Mouse (Mus musculus): ENCODE data around the gene Tex12.
A peak's percentile ranks its signal among the peaks of the same experiment; 100 is the strongest.

Gene Tex12

GRCm38 (mm10) chr9:50554241-50555093 is 6.7 kb downstream of the Tex12 start, which contains the start of gene Il18:
TSS of gene Il18 (plus strand) at chr9:50554827.
- peak in 1 of 2 experiments; percentile 9 for DNase-seq

GRCm38 (mm10) chr9:50553547-50553946 is 7.6 kb downstream of the Tex12 start:
- no peak for DNase-seq

DNA sequence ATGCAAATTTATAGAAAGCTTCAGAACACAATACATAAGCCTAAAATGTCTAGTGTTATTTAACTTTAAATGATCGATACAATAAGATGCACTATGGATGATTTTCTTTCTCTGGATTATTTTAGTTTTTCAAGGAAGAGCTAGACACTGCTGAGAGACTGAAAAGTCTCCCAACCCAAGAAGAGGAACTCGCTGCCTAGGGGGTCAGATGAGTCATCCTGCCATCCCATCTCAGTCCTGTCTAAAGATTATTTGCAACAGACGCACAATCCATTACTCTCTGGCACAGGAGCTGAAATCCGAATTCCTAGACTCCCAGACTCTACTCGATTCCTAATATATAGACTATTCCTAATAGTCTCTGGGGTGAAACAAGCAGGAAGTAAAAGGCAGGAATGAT is 8.9 kb downstream of the Tex12 start:
- no peak for DNase-seq

- DNase-seq, result no peak
Observed at GRCm38 (mm10) chr9:50548936-50549335, 12.2 kb downstream of the Tex12 start.

GRCm38 (mm10) chr9:50547859-50548478 is 13.2 kb downstream of the Tex12 start:
- DNase-seq, result no peak

DNA sequence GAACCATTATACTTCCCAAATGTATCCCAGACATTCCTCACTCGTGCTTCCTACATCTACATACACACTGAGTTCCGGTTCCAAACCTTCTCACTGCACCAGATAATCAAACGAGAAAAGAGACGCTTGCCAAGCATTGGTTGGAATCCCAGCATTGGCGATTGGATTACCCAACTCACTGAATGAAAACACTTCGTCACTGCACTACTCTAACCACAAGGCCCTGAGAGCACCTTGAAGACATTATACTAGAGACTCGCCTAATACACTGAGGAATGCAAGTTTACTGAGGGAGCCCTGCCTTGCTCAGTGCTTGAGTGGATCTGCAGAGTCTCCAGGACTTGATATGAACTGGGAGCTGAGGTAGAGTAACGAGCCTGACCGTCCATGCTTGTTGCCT is 18.7 kb downstream of the Tex12 start:
- DNase-seq, result no peak

DNA sequence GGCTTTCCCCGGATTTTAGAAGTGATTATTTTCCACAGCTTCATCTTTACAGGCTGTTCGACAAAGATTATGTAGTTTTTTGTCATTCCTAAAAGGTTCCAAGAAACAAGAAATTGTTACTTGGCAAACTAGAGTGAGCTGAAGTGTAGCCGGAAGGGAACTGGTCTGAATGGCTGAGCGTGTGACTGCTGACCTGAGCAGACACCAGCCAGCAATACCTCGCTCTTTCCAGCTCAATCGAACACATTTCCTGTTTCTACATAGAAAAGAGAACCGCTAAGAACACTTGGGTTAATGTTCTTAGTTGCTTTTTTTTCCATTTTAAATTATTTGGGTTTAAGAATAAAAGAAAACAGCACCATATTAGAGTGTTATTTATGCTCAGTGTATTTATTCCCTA is 21.0 kb downstream of the Tex12 start:
- DNase-seq, result no peak

GRCm38 (mm10) chr9:50537295-50537694 is 23.8 kb downstream of the Tex12 start:
- DNase-seq, result no peak

DNA sequence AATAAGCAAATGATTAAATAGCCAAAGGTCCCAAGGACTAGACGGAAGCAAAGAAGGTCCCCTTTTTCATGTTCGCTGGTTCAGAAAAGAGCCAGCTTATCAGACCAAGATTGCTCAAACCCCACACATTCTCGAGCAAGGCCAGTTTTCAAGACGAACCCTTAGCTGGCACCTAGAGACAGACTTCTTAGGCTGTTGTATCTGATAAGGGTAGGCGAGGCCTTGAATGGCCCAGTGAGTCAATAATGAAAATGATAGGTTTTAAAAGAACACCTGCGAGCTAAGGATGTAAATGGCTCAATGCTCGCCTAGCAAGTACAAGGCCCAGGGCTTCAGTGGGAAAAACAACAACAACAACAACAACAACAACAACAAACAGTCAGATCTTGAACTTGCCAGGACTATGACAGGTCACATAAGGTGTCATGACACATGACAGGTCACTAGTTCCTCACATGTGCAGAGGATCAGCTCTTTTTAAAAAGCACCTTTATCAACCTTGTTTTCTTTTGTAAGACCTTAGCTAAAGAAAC is 24.5 kb downstream of the Tex12 start:
- no peak for DNase-seq

GRCm38 (mm10) chr9:50535930-50536329 is 25.2 kb downstream of the Tex12 start:
- no peak for DNase-seq

- DNase-seq, result no peak
Observed at GRCm38 (mm10) chr9:50533791-50534190, 27.3 kb downstream of the Tex12 start.

- no peak for DNase-seq
Observed at GRCm38 (mm10) chr9:50533328-50533727, 27.8 kb downstream of the Tex12 start.

DNA sequence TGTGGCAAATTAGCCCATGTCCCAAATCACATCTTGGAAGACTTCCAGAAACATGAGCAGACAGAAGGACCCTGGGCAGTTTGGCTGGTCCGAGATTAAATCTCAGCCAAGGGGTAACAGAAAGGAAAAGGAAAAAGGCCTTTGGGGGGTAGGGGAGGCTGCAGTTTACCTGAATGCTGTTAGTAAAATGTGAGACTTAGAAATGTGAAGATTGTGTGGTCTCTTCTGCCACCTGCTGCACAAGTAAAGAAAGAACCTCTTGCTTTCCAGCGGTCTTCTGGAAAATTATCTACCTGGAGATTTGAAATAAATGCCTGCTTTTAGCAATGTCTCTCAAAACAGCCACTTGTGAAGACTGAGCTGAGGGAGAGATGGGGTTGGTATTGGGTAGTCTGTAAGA is 30.2 kb downstream of the Tex12 start:
- peak in 1 of 2 experiments; percentile 14 for DNase-seq

GRCm38 (mm10) chr9:50528293-50528892 is 32.7 kb downstream of the Tex12 start, which contains the start of gene Pts:
TSS of gene Pts (minus strand) at chr9:50528724.
- DNase-seq, result peak; percentile 96 to 98

DNA sequence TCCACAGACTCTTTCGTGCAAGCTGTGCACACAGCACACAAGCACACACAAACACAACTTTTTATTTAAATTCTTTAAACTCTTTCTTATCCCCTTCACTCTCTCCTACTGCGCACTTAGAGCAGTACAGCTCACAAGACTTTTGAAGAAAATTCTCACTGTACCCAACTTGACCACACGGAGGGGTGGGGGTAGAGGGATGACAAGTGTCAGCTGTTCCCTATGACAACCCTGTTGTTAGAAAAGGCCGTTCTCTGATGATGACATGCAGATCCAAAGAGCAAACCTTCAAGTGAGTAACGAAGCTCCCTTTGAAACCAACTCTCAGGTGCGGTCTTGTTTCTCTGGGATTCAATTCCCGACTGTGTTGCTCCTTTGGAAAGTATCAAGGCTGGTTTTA is 33.3 kb downstream of the Tex12 start:
- DNase-seq, result no peak

- DNase-seq, result no peak
Observed at GRCm38 (mm10) chr9:50525585-50525984, 35.5 kb downstream of the Tex12 start.

DNA sequence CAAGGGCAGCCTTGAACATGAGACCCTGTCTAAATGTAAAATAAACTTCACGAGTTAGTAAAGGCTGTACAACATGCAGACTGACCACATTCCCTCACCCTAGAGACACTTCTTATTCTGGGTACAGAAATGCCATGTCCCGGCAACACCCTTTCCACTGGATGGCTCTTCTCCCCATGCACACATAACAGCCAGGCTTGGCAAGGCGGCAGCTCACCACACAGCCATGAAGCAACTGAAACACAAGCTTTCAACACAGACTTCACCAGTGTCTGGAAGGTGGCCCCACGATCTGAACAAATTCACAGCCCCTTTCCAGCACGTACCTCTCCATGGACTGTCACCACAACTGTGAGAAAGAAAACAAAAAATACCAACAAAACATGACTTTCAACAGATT is 36.2 kb downstream of the Tex12 start:
- no peak for DNase-seq

DNA sequence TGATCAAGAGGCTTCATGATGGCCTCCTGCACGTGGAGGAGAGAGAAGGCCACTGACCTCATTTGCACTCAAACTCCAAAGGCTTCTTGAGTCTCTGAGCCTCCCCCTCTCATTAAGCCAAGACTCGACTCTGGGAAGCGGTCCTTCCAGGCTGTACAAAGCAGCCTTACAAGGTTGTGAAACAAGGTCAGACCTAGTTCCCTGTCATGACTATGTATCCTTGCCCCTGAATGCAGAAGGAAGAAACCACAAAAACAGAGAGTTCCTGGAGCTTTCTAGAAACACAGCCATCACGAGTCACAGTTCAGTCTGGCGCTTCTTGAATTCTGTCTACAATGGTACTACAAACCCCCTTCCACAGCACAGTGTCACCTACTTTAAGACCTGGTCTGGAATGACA is 38.6 kb downstream of the Tex12 start:
- no peak for DNase-seq

DNA sequence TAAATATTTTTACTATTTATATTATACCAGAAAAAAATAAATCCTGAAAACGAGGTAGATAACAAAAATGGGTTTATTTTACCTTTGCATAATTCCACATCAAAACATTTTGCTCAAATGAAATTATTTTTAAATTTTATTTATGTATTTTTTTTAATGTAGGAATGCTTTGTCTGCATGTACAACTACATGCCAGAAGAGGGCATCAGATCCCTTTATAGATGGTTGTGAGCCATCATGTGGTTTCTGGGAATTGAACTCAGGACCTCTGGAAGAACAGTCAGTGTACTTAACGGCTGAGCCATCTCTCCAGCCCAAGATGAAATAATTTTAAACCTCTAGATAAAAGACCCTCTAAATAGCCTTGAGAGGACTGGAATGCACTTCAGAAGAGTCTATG is 39.6 kb downstream of the Tex12 start:
- DNase-seq, result no peak

- no peak for DNase-seq
Observed at GRCm38 (mm10) chr9:50520748-50521147, 40.4 kb downstream of the Tex12 start.

DNA sequence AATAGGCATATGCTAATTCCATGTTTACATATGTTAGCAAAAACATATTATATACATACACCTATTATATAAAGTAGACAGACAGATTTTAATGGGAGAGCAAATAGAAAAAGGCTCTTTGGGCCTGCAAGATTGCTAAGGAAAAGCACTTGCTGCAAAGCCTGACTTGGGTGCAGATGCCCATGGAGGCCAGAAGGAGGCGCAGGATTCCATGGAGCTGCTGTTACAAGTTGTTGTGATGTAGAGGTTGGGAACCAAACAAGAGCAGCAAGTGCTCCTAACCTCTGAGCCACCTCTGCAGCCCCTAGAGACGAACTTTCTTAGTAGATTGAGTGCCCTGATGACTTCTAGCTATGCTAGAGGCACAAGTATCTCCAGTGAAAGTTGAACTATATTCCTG is 42.3 kb downstream of the Tex12 start:
- no peak for DNase-seq

DNA sequence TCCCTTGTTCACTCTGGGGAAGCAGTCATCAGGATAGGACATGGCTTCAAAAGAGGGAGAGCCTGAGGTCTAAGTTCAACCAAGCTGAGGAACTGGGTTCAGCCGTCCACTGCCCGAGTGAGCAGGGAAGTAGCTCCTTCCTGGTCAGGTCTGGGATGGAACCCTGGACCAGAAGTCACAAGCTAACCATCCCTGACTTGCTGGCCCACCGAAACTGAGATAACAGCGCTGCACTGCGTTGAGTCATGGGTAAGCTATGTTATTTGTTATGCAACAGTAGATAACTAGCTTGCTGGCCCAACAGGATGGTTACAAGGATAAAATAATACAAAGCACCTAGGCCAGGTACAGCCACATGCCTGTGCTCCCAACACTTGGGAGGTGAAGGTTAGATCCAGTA is 45.7 kb downstream of the Tex12 start:
- no peak for DNase-seq

- peak; percentile 12 to 16 for DNase-seq
Observed at GRCm38 (mm10) chr9:50507570-50507969, 53.6 kb downstream of the Tex12 start.

All from cerebellum, postnatal 36 days (tissue).